Mouse (Mus musculus): Measurements from ENCODE around the gene Tsx. TPM values are rescaled to one million over a fixed set of nuclear protein-coding genes. Genes with fewer than 3 reads are reported as not detected.

Tsx gene
- polyA plus RNA-seq (2016; fragmentation: Nextera tagmentation; extraction: Ambion mirVana) = not detected in 2 replicates

GRCm38 (mm10) chrX:103414167-103414566, at the start of gene Tsx:
Gene Tsx (plus strand): TSS chrX:103414467.
- Histone ChIP-seq H3K27me3 (ENCODE audit: insufficient read depth, poor library complexity, severe bottlenecking) (peaks cover 64% of the 10 kb centered on the region), H3K4me1 (no peaks in the 10 kb centered on the region), H3K27ac (no peak within 1 kb of the TSS), H3K9me3 (no peaks in the 10 kb centered on the region), H3K36me3 (no peaks in the 10 kb centered on the region), H3K4me3 (no peak within 1 kb of the TSS)
- no peak for DNase-seq (ENCODE audit: low spot score)
- 71% methylated on average over 5 of the region's 5 CpGs for WGBS

- DNase-seq (ENCODE audit: low spot score) = no peak
- Histone ChIP-seq H3K9me3 (no peaks in the 10 kb centered on the region), H3K27me3 (ENCODE audit: insufficient read depth, poor library complexity, severe bottlenecking) (peaks cover 8% of the 10 kb centered on the region; the same call in 1 of the 2 replicates), H3K27ac (no peak overlapping the region), H3K4me3 (no peak overlapping the region), H3K4me1 (no peaks in the 10 kb centered on the region), H3K36me3 (no peaks in the 10 kb centered on the region)
- WGBS = 71% methylated on average over 5 of the region's 5 CpGs
These were observed 48.1 kb upstream of the Tsx start for GRCm38 (mm10) chrX:103366201-103366600.

GRCm38 (mm10) chrX:103368650-103369049, 45.6 kb upstream of the Tsx start:
- H3K9me3 ChIP-seq = no peaks in the 10 kb centered on the region
- no peaks in the 10 kb centered on the region for H3K4me1 ChIP-seq
- WGBS = 73% methylated on average over 3 of the region's 3 CpGs
- no peak overlapping the region for H3K4me3 ChIP-seq
- no peak overlapping the region for H3K27ac ChIP-seq
- no peak for DNase-seq (ENCODE audit: low spot score)
- H3K27me3 ChIP-seq (ENCODE audit: insufficient read depth, poor library complexity, severe bottlenecking) = peaks cover 12% of the 10 kb centered on the region; the same call in 1 of the 2 replicates
- H3K36me3 ChIP-seq = no peaks in the 10 kb centered on the region

DNA sequence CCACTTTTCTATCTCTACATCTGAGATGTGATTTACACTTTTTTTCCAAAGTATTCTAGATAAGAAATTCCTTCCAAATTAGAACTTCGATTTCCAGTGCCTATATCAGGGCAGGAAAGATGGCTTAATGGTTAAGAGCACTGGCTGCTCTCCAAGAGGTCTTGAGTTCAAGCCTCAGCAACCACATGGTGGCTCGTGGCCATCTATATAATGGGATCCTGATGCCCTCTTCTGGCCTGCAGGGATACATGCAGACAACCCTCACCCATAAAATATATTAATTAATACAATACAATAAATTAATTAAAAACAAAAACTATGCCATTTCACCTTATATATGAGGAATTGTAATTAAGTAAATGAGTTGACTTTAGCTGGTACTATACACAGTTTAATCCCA, 43.0 kb upstream of the Tsx start:
- no peaks in the 10 kb centered on the region for H3K36me3 ChIP-seq
- H3K27me3 ChIP-seq (ENCODE audit: insufficient read depth, poor library complexity, severe bottlenecking) = peaks cover 18% of the 10 kb centered on the region; the same call in 1 of the 2 replicates
- no peaks in the 10 kb centered on the region for H3K9me3 ChIP-seq
- no peak overlapping the region for H3K27ac ChIP-seq
- H3K4me1 ChIP-seq = no peaks in the 10 kb centered on the region
- no peak overlapping the region for H3K4me3 ChIP-seq
- 74% methylated on average over 2 of the region's 2 CpGs for WGBS
- no peak for DNase-seq (ENCODE audit: low spot score)

DNA sequence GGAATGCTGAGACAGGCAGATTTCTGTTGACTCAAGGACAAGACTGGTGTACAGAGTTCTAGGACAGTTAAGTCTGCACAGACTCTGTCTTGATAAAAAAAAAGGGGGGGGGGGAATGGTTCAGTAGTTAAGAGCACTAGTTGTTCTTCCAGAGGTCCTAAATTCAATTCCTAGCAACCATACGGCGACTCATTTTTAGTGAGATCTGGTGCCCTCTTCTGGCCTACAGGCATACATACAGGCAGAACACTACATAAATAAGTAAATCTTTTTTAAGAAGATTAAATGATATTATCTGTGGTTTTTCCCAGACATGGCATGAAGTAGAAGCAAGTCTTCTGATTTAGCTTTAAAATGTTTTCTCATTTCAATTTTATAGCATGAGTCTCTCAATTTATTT, 42.6 kb upstream of the Tsx start:
- WGBS = 39% methylated on average over 2 of the region's 2 CpGs
- Histone ChIP-seq H3K27ac (no peak overlapping the region), H3K4me3 (no peak overlapping the region), H3K27me3 (ENCODE audit: insufficient read depth, poor library complexity, severe bottlenecking) (peaks cover 18% of the 10 kb centered on the region; the same call in 1 of the 2 replicates), H3K9me3 (no peaks in the 10 kb centered on the region), H3K36me3 (no peaks in the 10 kb centered on the region), H3K4me1 (no peaks in the 10 kb centered on the region)
- DNase-seq (ENCODE audit: low spot score) = no peak

DNA sequence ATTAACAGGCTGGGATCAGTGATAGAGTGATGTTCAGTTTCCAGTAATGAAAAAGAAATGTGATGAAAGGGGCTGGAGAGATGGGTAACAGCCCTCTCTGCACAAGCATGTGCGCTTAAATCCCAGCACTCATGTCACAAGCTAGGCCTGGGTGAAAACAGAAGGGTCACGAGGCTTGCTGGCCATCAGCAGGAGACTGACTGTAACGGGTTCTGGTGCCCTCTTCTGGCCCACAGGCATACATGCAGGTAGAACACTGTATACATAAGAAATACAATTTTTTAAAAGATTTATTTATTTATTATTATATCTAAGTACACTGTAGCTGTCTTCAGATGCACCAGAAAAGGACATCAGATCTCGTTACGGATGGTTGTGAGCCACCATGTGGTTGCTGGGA, 40.0 kb upstream of the Tsx start:
- Histone ChIP-seq H3K36me3 (no peaks in the 10 kb centered on the region), H3K4me1 (no peaks in the 10 kb centered on the region)

DNA sequence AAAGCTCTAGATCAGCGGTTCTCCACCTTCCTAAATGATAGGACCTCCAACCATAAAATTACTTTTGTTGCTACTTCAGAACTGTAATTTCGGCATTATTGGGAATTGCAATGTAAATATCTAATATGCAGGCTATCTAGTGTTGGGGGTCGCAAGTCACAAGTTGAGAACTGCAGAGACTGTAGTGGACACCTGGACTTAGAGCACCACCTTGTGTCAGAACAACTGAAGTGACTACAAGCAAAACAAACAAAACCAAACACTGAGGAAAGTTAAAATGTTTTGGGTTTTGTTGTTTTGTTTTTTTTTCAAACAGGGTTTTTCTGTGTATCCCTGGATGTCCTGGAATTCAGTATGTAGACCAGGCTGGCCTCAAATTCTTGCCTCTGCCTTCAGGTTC, 29.7 kb upstream of the Tsx start:
- H3K4me1 ChIP-seq = no peaks in the 10 kb centered on the region
- DNase-seq (ENCODE audit: low spot score) = no peak
- no peak overlapping the region for H3K4me3 ChIP-seq
- no peaks in the 10 kb centered on the region for H3K9me3 ChIP-seq
- H3K36me3 ChIP-seq = no peaks in the 10 kb centered on the region
- H3K27me3 ChIP-seq (ENCODE audit: insufficient read depth, poor library complexity, severe bottlenecking) = peaks cover 14% of the 10 kb centered on the region
- WGBS = 74% methylated on average over 3 of the region's 3 CpGs
- no peak overlapping the region for H3K27ac ChIP-seq

More for the DNA sequence above, 40.0 kb upstream of the Tsx start:
- Histone ChIP-seq H3K27me3 (ENCODE audit: insufficient read depth, poor library complexity, severe bottlenecking) (peaks cover 27% of the 10 kb centered on the region; the same call in 1 of the 2 replicates), H3K27ac (no peak overlapping the region), H3K9me3 (no peaks in the 10 kb centered on the region), H3K4me3 (no peak overlapping the region)
- DNase-seq (ENCODE audit: low spot score) = peak; percentile 71
- 62% methylated on average over 5 of the region's 5 CpGs for WGBS

DNA sequence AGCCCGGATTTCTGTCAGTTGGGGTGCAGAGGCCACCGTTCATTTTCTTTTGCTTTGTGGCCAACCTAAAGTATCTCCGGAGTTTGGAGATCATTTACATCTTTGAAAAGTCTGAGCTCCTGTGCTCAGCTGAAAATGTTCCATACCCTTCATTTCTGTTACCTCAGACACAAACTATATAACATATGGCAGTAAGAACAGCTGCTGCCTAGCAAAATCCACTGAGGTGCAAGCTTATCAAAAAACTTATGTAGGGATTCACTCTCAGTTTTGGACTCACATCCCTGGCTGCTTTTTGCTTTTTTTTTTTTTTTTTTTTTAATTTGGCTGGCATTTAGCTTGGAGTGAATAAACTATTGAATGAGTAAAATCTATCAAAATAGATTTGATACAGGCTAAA, 26.1 kb upstream of the Tsx start:
- DNase-seq (ENCODE audit: low spot score) = no peak
- Histone ChIP-seq H3K27ac (no peak overlapping the region), H3K27me3 (ENCODE audit: insufficient read depth, poor library complexity, severe bottlenecking) (peaks cover 9% of the 10 kb centered on the region; the same call in 1 of the 2 replicates), H3K9me3 (no peaks in the 10 kb centered on the region), H3K4me1 (no peaks in the 10 kb centered on the region), H3K36me3 (no peaks in the 10 kb centered on the region), H3K4me3 (no peak overlapping the region)
- 83% methylated on average over 3 of the region's 3 CpGs for WGBS

GRCm38 (mm10) chrX:103393841-103394240, 20.4 kb upstream of the Tsx start:
- Histone ChIP-seq H3K9me3 (no peaks in the 10 kb centered on the region), H3K27me3 (ENCODE audit: insufficient read depth, poor library complexity, severe bottlenecking) (peaks cover 47% of the 10 kb centered on the region; the same call in 1 of the 2 replicates), H3K4me3 (no peak overlapping the region), H3K36me3 (no peaks in the 10 kb centered on the region), H3K27ac (no peak overlapping the region), H3K4me1 (no peaks in the 10 kb centered on the region)
- WGBS = 82% methylated on average over 1 of the region's 1 CpGs
- DNase-seq (ENCODE audit: low spot score) = no peak

GRCm38 (mm10) chrX:103405021-103405420, 9.2 kb upstream of the Tsx start:
- no peaks in the 10 kb centered on the region for H3K36me3 ChIP-seq
- H3K4me1 ChIP-seq = no peaks in the 10 kb centered on the region
- no peaks in the 10 kb centered on the region for H3K9me3 ChIP-seq
- H3K27ac ChIP-seq = no peak overlapping the region
- peaks cover 38% of the 10 kb centered on the region for H3K27me3 ChIP-seq (ENCODE audit: insufficient read depth, poor library complexity, severe bottlenecking)
- 28% methylated on average over 12 of the region's 13 CpGs for WGBS
- 0 out of 2 replicates have a peak overlapping the region, but pooled peaks have one; percentile 18 for H3K4me3 ChIP-seq
- DNase-seq (ENCODE audit: low spot score) = peak; percentile 74

- Histone ChIP-seq H3K4me3 (no peak within 1 kb of the TSS), H3K27me3 (ENCODE audit: insufficient read depth, poor library complexity, severe bottlenecking) (peaks cover 42% of the 10 kb centered on the region), H3K9me3 (no peaks in the 10 kb centered on the region), H3K4me1 (no peaks in the 10 kb centered on the region), H3K27ac (no peak within 1 kb of the TSS), H3K36me3 (no peaks in the 10 kb centered on the region)
- 80% methylated on average over 2 of the region's 2 CpGs for WGBS
- DNase-seq (ENCODE audit: low spot score) = no peak
These were observed 7.4 kb downstream of the Tsx start, which contains the start of gene Gm26992 for GRCm38 (mm10) chrX:103421710-103422109. Gene Gm26992 (plus strand): TSS chrX:103422010.

GRCm38 (mm10) chrX:103427677-103428076, 13.4 kb downstream of the Tsx start:
- Histone ChIP-seq H3K4me3 (no peak overlapping the region), H3K9me3 (no peaks in the 10 kb centered on the region), H3K27ac (no peak overlapping the region), H3K27me3 (ENCODE audit: insufficient read depth, poor library complexity, severe bottlenecking) (peaks cover 35% of the 10 kb centered on the region), H3K4me1 (no peaks in the 10 kb centered on the region), H3K36me3 (no peaks in the 10 kb centered on the region)
- no peak for DNase-seq (ENCODE audit: low spot score)
- 65% methylated on average over 7 of the region's 7 CpGs for WGBS

DNA sequence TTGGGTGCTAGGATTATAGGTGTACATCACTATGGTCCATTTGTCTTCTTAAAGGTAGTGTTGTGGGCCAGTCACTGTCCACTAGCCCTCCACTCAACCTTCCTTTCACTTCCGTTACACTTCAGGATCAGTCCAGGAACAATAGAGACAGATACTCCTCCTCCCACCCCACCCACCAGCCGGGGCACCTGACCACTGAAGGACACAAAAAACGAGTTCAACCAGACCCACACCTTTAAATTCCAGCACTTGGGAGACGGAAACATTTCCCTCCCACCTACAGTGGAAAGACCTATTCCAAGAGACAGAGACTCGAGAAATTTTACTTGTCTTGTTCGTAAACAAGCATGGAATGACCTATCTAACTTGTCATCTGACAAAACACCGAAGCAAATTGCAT, 18.0 kb downstream of the Tsx start:
- Histone ChIP-seq H3K36me3 (no peaks in the 10 kb centered on the region), H3K27ac (no peak overlapping the region), H3K27me3 (ENCODE audit: insufficient read depth, poor library complexity, severe bottlenecking) (peaks cover 43% of the 10 kb centered on the region; the same call in 1 of the 2 replicates), H3K9me3 (no peaks in the 10 kb centered on the region), H3K4me3 (no peak overlapping the region), H3K4me1 (no peaks in the 10 kb centered on the region)
- WGBS = 72% methylated on average over 7 of the region's 7 CpGs
- no peak for DNase-seq (ENCODE audit: low spot score)

DNA sequence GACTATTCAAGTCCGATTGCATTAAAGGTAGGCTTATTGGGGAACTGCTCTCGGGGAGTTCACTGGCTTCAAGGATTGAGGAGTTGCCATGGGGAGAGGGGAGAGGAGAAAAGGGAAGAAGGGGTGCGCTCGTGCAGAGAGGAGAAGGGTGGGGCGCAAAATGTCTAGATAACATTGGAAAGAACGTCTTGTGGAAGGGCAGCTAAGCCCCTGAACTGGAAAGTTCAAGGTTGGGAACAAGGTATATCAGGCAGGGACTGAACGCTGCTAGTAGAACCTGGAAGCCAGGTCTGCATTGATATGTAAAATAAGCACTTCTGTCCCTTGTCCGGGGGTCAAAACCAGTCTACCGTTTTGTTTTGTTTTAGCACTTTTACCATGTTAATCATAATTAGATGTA, 23.8 kb downstream of the Tsx start:
- Histone ChIP-seq H3K36me3 (no peaks in the 10 kb centered on the region), H3K9me3 (no peaks in the 10 kb centered on the region), H3K4me3 (no peak overlapping the region), H3K27ac (no peak overlapping the region), H3K4me1 (no peaks in the 10 kb centered on the region), H3K27me3 (ENCODE audit: insufficient read depth, poor library complexity, severe bottlenecking) (peaks cover 46% of the 10 kb centered on the region)
- WGBS = 12% methylated on average over 9 of the region's 9 CpGs
- no peak for DNase-seq (ENCODE audit: low spot score)

Measured in heart, embryonic 10.5 days (tissue).